8 mouse cellular contexts compared by ENCODE assay signal in genomic region chr11:58979661-58980060, GRCm38 (mm10). TPM values are rescaled to one million over a fixed set of nuclear protein-coding genes. Genes with fewer than 3 reads are reported as not detected.
A peak's percentile ranks its signal among the peaks of the same experiment; 100 is the strongest.
DNase-seq lines count a peak whose midpoint lies in the region; ATAC-seq and TF ChIP-seq lines count a peak whose summit lies in the region.

No protein-coding gene starts in this region.

- H3K4me2 ChIP-seq in heart, embryonic 12.5 days, result peak overlapping the region; percentile 94
- H3K4me2 ChIP-seq in heart, embryonic 15.5 days, result peak overlapping the region; percentile 96
- H3K4me2 ChIP-seq in lung, embryonic 14.5 days, result peak overlapping the region; percentile 98
- H3K4me2 ChIP-seq in stomach, embryonic 15.5 days, result peak overlapping the region; percentile 92

- 67% methylated on average over 7 of the region's 7 CpGs for WGBS in heart, embryonic 12.5 days
- WGBS in heart, embryonic 15.5 days, result 60% methylated on average over 7 of the region's 7 CpGs
- WGBS in lung, embryonic 14.5 days, result 72% methylated on average over 7 of the region's 7 CpGs
- 64% methylated on average over 7 of the region's 7 CpGs for WGBS in stomach, embryonic 15.5 days

- ATAC-seq in heart, embryonic 12.5 days (ENCODE audit: insufficient number of reproducible peaks, low FRiP score), result no peak
- ATAC-seq in heart, embryonic 15.5 days (replicated peaks; ENCODE audit: insufficient number of reproducible peaks, insufficient read depth, low FRiP score, low read depth), result no peak
- ATAC-seq in lung, embryonic 14.5 days (ENCODE audit: insufficient read depth), result no peak
- no peak for ATAC-seq in stomach, embryonic 15.5 days (ENCODE audit: insufficient read depth, low FRiP score, low read depth)

- peaks cover 27% of the 10 kb centered on the region for H3K36me3 ChIP-seq in heart, embryonic 12.5 days
- H3K36me3 ChIP-seq in heart, embryonic 15.5 days, result peaks cover 16% of the 10 kb centered on the region
- H3K36me3 ChIP-seq in lung, embryonic 14.5 days (ENCODE audit: insufficient read depth), result peaks cover 32% of the 10 kb centered on the region
- peaks cover 18% of the 10 kb centered on the region for H3K36me3 ChIP-seq in stomach, embryonic 15.5 days

- no peak for DNase-seq in heart, adult 8-10 months (ENCODE audit: low spot score)
- DNase-seq in NIH3T3 (ENCODE audit: low read depth), result peak; percentile 81
- no peak for DNase-seq in lung, embryonic 14.5 days
- no peak for DNase-seq in frontal cortex, postnatal 36 days (ENCODE audit: low spot score in 2 of 2)
- DNase-seq in ovary, postnatal 14 days (ENCODE audit: low spot score), result no peak

- peak overlapping the region; percentile 90 for H3K4me3 ChIP-seq in heart, embryonic 12.5 days
- H3K4me3 ChIP-seq in heart, embryonic 15.5 days, result peak overlapping the region; percentile 75
- peak overlapping the region; percentile 94 for H3K4me3 ChIP-seq in lung, embryonic 14.5 days (ENCODE audit: low read depth, low read length)
- peak overlapping the region; percentile 91 for H3K4me3 ChIP-seq in stomach, embryonic 15.5 days (replicated peaks)

- H3K9ac ChIP-seq in heart, embryonic 12.5 days, result peak overlapping the region; percentile 89
- peak overlapping the region; percentile 83 for H3K9ac ChIP-seq in heart, embryonic 15.5 days
- H3K9ac ChIP-seq in lung, embryonic 14.5 days, result peak overlapping the region; percentile 87
- H3K9ac ChIP-seq in stomach, embryonic 15.5 days, result peak overlapping the region; percentile 27; the same call in 1 of the 2 replicates

- H3K27ac ChIP-seq in heart, embryonic 12.5 days (ENCODE audit: poor library complexity, severe bottlenecking), result peak overlapping the region; percentile 70
- H3K27ac ChIP-seq in heart, embryonic 15.5 days, result peak overlapping the region; percentile 76
- H3K27ac ChIP-seq in lung, embryonic 14.5 days (ENCODE audit: low read depth), result no peak overlapping the region
- peak overlapping the region; percentile 27 for H3K27ac ChIP-seq in stomach, embryonic 15.5 days

- no peaks in the 10 kb centered on the region for H3K27me3 ChIP-seq in heart, embryonic 12.5 days (replicated peaks)
- no peaks in the 10 kb centered on the region for H3K27me3 ChIP-seq in heart, embryonic 15.5 days
- no peaks in the 10 kb centered on the region for H3K27me3 ChIP-seq in lung, embryonic 14.5 days (ENCODE audit: insufficient read depth, low read length)
- H3K27me3 ChIP-seq in stomach, embryonic 15.5 days (replicated peaks), result no peaks in the 10 kb centered on the region

- H3K4me1 ChIP-seq in heart, embryonic 12.5 days (replicated peaks), result peaks cover 64% of the 10 kb centered on the region
- peaks cover 60% of the 10 kb centered on the region for H3K4me1 ChIP-seq in heart, embryonic 15.5 days (replicated peaks)
- H3K4me1 ChIP-seq in lung, embryonic 14.5 days (ENCODE audit: insufficient read depth), result 0 out of 2 replicates have a peak, but pooled peaks cover 5% of the 10 kb centered on the region
- H3K4me1 ChIP-seq in stomach, embryonic 15.5 days, result peaks cover 30% of the 10 kb centered on the region

- H3K9me3 ChIP-seq in heart, embryonic 12.5 days (replicated peaks), result no peaks in the 10 kb centered on the region
- no peaks in the 10 kb centered on the region for H3K9me3 ChIP-seq in heart, embryonic 15.5 days (replicated peaks)
- H3K9me3 ChIP-seq in lung, embryonic 14.5 days (ENCODE audit: low read depth, low read length), result no peaks in the 10 kb centered on the region
- no peaks in the 10 kb centered on the region for H3K9me3 ChIP-seq in stomach, embryonic 15.5 days

- no peak for TF ChIP-seq CTCF in lung, embryonic 14.5 days (IDR thresholded peaks at IDR 0.05; ENCODE audit: low read depth)

RNA-seq across cellular contexts. Expression of gene Trim11, which starts 1.8 kb away (rescaled TPM):
- 27.6 and 30.8 TPM in 2 replicates for polyA plus RNA-seq in heart, embryonic 12.5 days (2016; fragmentation: Nextera tagmentation; extraction: Ambion mirVana)
- 10 to 100 TPM; 14.7 to 18.9 (median 16.5) TPM for total RNA-seq in heart, adult 8-10 months (2022)
- 26.9 and 34.6 TPM in 2 replicates for polyA plus RNA-seq in heart, embryonic 15.5 days (2015; fragmentation: Nextera tagmentation; extraction: Ambion mirVana)
- polyA plus RNA-seq in lung, embryonic 14.5 days (2014; fragmentation: Nextera tagmentation; extraction: Ambion mirVana), result 17.2 and 18.2 TPM in 2 replicates
- polyA plus RNA-seq in stomach, embryonic 15.5 days (2015; fragmentation: Nextera tagmentation; extraction: Ambion mirVana), result 17.9 and 19.1 TPM in 2 replicates

RNA-seq across cellular contexts. Expression of gene Hist3h2a, which starts 25.2 kb away (rescaled TPM):
- 26.5 and 28.4 TPM in 2 replicates for polyA plus RNA-seq in heart, embryonic 12.5 days (2016; fragmentation: Nextera tagmentation; extraction: Ambion mirVana)
- total RNA-seq in heart, adult 8-10 months (2022), result 10 to 100 TPM; 10.5 to 17.8 (median 16.0) TPM
- polyA plus RNA-seq in heart, embryonic 15.5 days (2015; fragmentation: Nextera tagmentation; extraction: Ambion mirVana), result 30.4 and 34.7 TPM in 2 replicates
- polyA plus RNA-seq in lung, embryonic 14.5 days (2014; fragmentation: Nextera tagmentation; extraction: Ambion mirVana), result 18.1 and 18.5 TPM in 2 replicates
- polyA plus RNA-seq in stomach, embryonic 15.5 days (2015; fragmentation: Nextera tagmentation; extraction: Ambion mirVana), result 29.6 and 32.2 TPM in 2 replicates

RNA-seq across cellular contexts. Expression of gene Trim17, which starts 25.2 kb away (rescaled TPM):
- 1.1 and 1.5 TPM in 2 replicates for polyA plus RNA-seq in heart, embryonic 12.5 days (2016; fragmentation: Nextera tagmentation; extraction: Ambion mirVana)
- under 1 TPM in 3 of 4 experiments, not detected in 1; 0.06 to 0.20 (median 0.08) TPM for total RNA-seq in heart, adult 8-10 months (2022)
- polyA plus RNA-seq in heart, embryonic 15.5 days (2015; fragmentation: Nextera tagmentation; extraction: Ambion mirVana), result 0.27 and 0.57 TPM in 2 replicates
- polyA plus RNA-seq in lung, embryonic 14.5 days (2014; fragmentation: Nextera tagmentation; extraction: Ambion mirVana), result 0.14 and 0.22 TPM in 2 replicates
- polyA plus RNA-seq in stomach, embryonic 15.5 days (2015; fragmentation: Nextera tagmentation; extraction: Ambion mirVana), result 0.19 and 0.28 TPM in 2 replicates

RNA-seq across cellular contexts. Expression of gene Hist3h2ba, which starts 30.9 kb away (rescaled TPM):
- polyA plus RNA-seq in heart, embryonic 12.5 days (2016; fragmentation: Nextera tagmentation; extraction: Ambion mirVana), result 8.5 and 11.6 TPM in 2 replicates
- 1 to 10 TPM in 3 of 4 experiments, not detected in 1; 1.3 to 1.4 (median 1.3) TPM for total RNA-seq in heart, adult 8-10 months (2022)
- 18.0 and 18.3 TPM in 2 replicates for polyA plus RNA-seq in heart, embryonic 15.5 days (2015; fragmentation: Nextera tagmentation; extraction: Ambion mirVana)
- polyA plus RNA-seq in lung, embryonic 14.5 days (2014; fragmentation: Nextera tagmentation; extraction: Ambion mirVana), result 9.0 and 9.5 TPM in 2 replicates
- 42.0 and 45.8 TPM in 2 replicates for polyA plus RNA-seq in stomach, embryonic 15.5 days (2015; fragmentation: Nextera tagmentation; extraction: Ambion mirVana)

RNA-seq across cellular contexts. Expression of gene Rnf187, which starts 40.9 kb away (rescaled TPM):
- polyA plus RNA-seq in heart, embryonic 12.5 days (2016; fragmentation: Nextera tagmentation; extraction: Ambion mirVana), result 208 and 213 TPM in 2 replicates
- total RNA-seq in heart, adult 8-10 months (2022), result 100 to 1,000 TPM; 165 to 184 (median 175) TPM
- 170 and 210 TPM in 2 replicates for polyA plus RNA-seq in heart, embryonic 15.5 days (2015; fragmentation: Nextera tagmentation; extraction: Ambion mirVana)
- polyA plus RNA-seq in lung, embryonic 14.5 days (2014; fragmentation: Nextera tagmentation; extraction: Ambion mirVana), result 273 and 293 TPM in 2 replicates
- 229 and 235 TPM in 2 replicates for polyA plus RNA-seq in stomach, embryonic 15.5 days (2015; fragmentation: Nextera tagmentation; extraction: Ambion mirVana)

Comparison
In these comparisons a context has a peak if more than half of its experiments do, and no peak if none do; other contexts are left out.
1. H3K9ac ChIP-seq: peak in every context shown above with its lines; median percentile 89 in heart, embryonic 12.5 days; 87 in lung, embryonic 14.5 days; 83 in heart, embryonic 15.5 days; 27 in stomach, embryonic 15.5 days.